Mouse (Mus musculus) liver, postnatal 0 days (tissue): Measurements from ENCODE around the gene Fam120b.

Experiments used
- CTCF ChIP-seq: sonication (generic); IDR thresholded peaks from 2 replicates; pipeline ENCODE4 v1.5.1; 2016; ENCODE audit warnings: antibody characterized with exemption, low read depth
- EP300 ChIP-seq: IDR thresholded peaks from 2 replicates; pipeline ENCODE4 v1.6.1; 2016; ENCODE audit warnings: antibody characterized with exemption, low read depth, mild to moderate bottlenecking

DNA sequence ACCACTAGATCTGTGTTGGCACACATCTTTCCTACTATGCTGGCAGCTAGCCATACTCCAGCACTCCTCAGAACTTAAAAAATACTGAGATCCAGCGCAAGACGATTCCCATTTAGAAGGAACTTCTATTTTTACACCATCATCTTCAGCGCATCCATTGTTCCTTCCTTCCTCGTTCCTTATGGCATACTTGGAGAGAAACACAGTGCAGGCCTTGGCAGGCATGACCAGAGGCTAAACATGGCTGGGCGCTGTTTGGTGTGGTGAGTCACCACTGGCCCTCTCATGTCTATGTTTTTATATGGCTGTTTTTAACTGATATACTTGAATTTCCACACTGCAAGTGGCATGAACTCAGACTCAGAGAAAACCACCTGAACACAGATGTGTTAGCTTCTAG lies 30.4 kb upstream of the Fam120b start:
- TF ChIP-seq CTCF (no peak), EP300 (no peak)
